Mouse (Mus musculus) macrophage (primary cell): ENCODE measurements around the gene Grk2. TPM values are rescaled to one million over a fixed set of nuclear protein-coding genes. Genes with fewer than 3 reads are reported as not detected.

Experiments used
- H3K27ac ChIP-seq: fragments of 350-480 bp; formaldehyde crosslinking; 2 replicates; pipeline ENCODE4 v1.9.0; 2021
- H3K36me3 ChIP-seq: fragments of 350-480 bp; formaldehyde crosslinking; 2 replicates; pipeline ENCODE4 v1.9.0; 2021; ENCODE audit errors: inconsistent target
- H3K4me3 ChIP-seq: fragments of 350-480 bp; formaldehyde crosslinking; 2 replicates; pipeline ENCODE4 v1.9.0; 2021; ENCODE audit errors: inconsistent target
- H3K79me2 ChIP-seq: fragments of 350-480 bp; formaldehyde crosslinking; 2 replicates; pipeline ENCODE4 v1.9.0; 2021; ENCODE audit errors: inconsistent target
- WGBS: methylation state at CpG from one replicate; pipeline ENCODE4 v1.1.7; 2026; ENCODE audit warnings: inconsistent platforms; ENCODE audit not compliant: missing documents; 5-methylcytosine and 5-hydroxymethylcytosine counted together
- polyA plus RNA-seq: library from polyadenylated mRNA; stranded (reverse); fragments of 250-400 nt; gene quantifications from 3 replicates; pipeline ENCODE4 v1.2.4, GENCODE M21; 2018; ENCODE audit warnings: inconsistent platforms

The Grk2 gene
- polyA plus RNA-seq, 1 experiment from 2014 or later = 131 TPM

DNA sequence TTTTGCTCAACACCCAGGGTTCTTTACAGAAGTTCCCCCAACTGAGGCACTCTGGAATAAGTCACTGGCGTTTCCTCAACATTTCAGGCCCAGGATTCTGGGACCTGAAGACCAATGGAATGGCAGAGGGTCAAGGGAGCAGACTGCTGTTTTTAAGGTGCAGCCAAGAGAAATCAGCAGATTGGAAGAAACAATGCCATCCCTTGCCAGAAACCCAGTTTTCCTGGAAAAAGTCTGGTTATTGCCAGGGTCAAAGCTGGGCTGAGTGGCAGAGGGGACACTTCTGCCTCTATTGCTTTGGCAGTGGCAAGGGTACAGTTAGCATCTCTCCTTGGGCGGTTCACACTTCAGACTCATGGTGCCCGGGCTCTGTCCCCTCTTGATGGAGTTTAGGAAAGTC, 11.2 kb upstream of the Grk2 start:
- H3K27ac ChIP-seq = no peak overlapping the region
- peaks cover 53% of the 10 kb centered on the region for H3K36me3 ChIP-seq
- no peaks in the 10 kb centered on the region for H3K79me2 ChIP-seq
- H3K4me3 ChIP-seq = no peak overlapping the region
- WGBS = 88% methylated on average over 3 of the region's 3 CpGs

DNA sequence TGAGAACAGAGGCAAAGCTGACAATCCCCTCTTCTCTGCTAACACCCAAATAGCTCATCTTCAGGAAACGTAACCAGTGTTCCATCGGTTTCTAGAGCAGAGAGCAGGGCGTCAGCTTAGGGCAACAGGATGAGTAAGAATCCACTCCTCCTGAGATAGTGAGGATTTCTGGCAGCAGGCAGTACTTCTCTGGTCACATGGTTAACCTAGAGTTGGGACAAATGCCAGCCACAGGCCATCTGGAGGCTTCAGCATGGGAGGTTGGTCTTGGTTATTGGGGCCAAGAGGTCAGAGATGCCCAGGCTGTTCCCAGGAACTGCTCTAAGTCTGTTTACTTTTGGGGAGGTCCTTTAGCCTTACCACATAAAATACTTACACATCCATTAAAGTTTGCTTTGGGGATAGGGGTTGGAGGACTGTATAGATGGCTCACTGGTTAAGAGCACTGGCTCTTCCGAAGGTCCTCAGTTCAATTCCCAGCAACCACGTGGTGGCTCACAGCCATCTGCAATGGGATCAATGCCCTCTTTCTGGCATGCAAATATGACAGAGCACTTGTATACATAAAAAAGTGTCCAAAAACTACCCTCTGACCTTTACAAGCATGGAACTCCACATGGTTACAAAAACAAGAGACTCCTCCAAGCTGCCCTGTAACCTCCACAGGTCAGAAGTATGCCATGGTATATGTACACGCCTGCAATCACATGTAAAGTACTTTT, 9.4 kb upstream of the Grk2 start:
- Histone ChIP-seq H3K79me2 (no peaks in the 10 kb centered on the region), H3K36me3 (peaks cover 38% of the 10 kb centered on the region), H3K27ac (no peak overlapping the region), H3K4me3 (no peak overlapping the region)
- 89% methylated on average over 6 of the region's 6 CpGs for WGBS

DNA sequence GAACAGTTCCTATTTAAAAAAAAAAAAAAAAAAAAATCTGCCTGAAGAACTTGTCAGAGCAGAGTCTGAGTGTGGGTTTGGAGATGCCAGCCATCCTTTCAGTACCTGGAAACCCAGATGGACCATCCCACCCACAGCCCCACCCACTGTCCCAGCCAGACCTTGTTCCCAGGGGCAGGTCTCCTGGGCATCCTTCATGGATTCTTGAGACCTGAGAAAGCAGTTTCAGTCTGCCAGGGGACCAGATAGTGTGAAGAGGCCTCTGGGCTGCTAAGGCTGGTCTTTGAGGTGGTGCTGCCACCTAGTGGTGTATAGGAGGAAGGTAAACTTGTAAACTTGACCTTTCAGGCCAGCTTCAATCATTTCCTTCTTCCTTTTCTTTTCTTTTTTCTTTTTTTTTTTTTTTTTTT, 3.8 kb upstream of the Grk2 start:
- Histone ChIP-seq H3K27ac (no peak overlapping the region), H3K36me3 (no peaks in the 10 kb centered on the region), H3K4me3 (no peak overlapping the region), H3K79me2 (peaks cover 15% of the 10 kb centered on the region)

DNA sequence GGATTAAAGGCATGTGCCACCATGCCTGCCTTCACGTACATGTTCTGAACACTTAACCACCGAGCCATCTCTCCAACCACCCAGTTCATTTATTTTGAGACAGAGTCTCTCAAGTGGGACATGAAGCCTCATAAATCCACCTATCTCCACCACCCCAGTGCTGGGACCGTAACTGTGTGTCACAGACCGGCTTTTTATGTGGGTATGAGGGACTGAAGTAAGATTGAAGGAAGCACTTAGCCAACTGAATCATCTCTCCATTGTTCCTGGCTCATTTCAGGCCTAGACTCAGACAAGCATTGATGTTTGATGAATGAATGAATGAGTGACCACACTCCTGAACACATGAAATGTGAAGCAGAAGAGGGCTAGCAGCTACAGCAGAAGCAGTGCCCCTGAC, 3.3 kb upstream of the Grk2 start:
- Histone ChIP-seq H3K36me3 (no peaks in the 10 kb centered on the region), H3K27ac (no peak overlapping the region), H3K4me3 (no peak overlapping the region), H3K79me2 (peaks cover 20% of the 10 kb centered on the region)
- WGBS = 96% methylated on average over 4 of the region's 4 CpGs

DNA sequence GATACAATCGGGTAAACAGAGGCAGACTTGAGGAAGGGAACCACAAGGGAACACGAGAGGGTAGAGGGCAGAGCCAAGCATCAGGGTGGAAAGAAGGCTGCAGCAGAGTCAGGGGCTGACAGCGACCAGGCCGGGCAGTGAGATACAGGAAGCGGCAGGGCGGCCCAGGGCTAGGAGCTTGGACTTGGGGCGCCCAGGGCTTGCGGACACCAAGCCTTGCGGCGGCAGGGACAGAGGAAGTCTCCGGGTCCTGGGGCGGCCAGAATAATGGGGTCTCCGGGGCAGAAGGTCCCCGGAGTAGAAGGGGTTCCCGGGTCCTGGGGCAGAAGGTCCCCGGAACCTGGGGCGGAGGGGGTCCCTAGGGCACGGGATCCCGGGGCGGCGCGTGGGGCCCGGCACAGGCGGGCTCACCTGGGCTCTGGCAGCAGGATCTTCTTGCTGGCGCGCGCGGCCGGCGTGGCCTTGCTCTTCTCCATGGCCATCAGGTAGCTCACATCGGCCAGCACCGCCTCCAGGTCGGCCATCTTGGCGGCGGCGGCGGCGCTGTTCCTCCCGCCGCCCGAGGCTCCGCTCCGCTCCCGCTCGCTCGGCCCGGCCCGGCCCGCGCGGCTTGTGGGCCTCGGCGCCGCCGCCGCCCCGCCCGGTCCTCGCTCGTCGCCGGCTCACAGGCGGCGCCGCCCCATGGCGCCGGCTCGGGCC, 382 bp downstream of the Grk2 start:
- Histone ChIP-seq H3K79me2 (peaks cover 56% of the 10 kb centered on the region), H3K36me3 (no peaks in the 10 kb centered on the region), H3K27ac (peak overlapping the region; percentile 96), H3K4me3 (peak overlapping the region; percentile 90)
- WGBS = 1% methylated on average over 43 of the region's 68 CpGs

DNA sequence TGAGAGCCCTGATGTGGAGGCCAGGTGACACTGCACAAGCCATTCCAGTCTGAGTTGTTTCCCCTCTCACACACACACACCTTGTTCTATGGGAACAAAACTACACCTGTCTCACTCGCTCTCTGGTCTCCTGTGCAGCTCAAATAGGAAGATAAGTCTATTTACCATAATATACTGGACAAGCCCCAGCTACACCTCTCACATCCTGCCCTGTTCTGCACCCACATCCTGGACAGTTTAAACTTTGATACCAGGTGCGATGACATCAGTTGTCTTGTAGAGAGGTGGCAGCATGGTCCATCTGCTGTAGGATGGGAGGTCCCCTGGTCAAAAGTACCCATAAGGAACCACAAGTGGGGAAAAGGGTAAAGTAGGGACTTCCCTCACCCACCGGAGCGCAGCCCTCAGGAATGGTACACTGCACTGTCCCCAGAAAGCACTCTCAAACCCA, 1.1 kb downstream of the Grk2 start:
- 3% methylated on average over 4 of the region's 4 CpGs for WGBS

DNA sequence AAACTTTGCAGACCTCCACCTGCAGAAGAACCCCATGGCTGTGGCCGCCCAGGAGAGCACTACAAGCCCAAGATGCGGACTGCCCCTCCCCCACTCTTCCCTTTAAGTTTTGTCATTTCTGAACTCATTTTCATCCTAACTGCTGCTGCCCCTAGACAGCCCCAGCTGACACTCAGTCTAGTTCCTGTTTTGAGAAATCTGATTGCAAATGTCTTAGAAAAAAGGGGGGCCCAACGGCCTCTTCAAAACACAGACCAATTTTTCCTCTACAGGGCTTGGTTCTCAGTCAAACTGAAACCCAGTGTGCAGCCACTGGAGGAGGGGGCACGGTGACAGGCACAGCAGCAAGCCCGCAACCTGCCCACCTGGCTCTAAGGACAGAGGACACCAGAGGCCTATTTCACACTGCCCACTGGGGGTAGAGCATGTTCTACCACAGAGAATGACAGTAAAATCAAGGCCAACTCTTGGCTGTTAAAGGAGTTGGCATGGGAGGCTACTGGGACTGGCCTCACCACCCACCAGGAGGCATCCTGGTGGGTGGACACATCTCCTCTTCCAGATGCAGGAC, 1.7 kb downstream of the Grk2 start:
- 0% methylated on average over 5 of the region's 5 CpGs for WGBS
- peak overlapping the region; percentile 90 for H3K4me3 ChIP-seq
- H3K36me3 ChIP-seq = no peaks in the 10 kb centered on the region
- H3K27ac ChIP-seq = peak overlapping the region; percentile 96
- peaks cover 69% of the 10 kb centered on the region for H3K79me2 ChIP-seq

More for the DNA sequence above, 1.1 kb downstream of the Grk2 start:
- peak overlapping the region; percentile 90 for H3K4me3 ChIP-seq
- H3K79me2 ChIP-seq = peaks cover 64% of the 10 kb centered on the region
- no peaks in the 10 kb centered on the region for H3K36me3 ChIP-seq
- H3K27ac ChIP-seq = peak overlapping the region; percentile 96

DNA sequence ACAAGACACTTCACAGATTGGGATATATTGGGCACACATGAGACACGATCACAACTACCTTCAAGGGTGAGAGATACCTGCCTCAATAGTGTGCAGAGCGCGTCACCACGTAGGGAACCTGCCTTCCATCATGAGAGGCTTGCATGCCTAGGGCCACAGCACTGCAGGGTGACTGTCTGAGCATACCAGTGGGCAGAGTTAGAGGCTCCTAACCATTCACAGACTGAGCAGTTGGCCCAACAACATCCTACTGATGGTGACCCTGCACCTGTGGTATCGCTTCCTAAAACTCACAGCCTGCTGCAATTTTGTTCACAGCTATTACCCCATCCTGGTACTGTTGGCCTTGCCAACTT, 2.4 kb downstream of the Grk2 start:
- 27% methylated on average over 5 of the region's 5 CpGs for WGBS
- no peaks in the 10 kb centered on the region for H3K36me3 ChIP-seq
- peaks cover 76% of the 10 kb centered on the region for H3K79me2 ChIP-seq
- H3K4me3 ChIP-seq = peak overlapping the region; percentile 90
- H3K27ac ChIP-seq = peak overlapping the region; percentile 96

DNA sequence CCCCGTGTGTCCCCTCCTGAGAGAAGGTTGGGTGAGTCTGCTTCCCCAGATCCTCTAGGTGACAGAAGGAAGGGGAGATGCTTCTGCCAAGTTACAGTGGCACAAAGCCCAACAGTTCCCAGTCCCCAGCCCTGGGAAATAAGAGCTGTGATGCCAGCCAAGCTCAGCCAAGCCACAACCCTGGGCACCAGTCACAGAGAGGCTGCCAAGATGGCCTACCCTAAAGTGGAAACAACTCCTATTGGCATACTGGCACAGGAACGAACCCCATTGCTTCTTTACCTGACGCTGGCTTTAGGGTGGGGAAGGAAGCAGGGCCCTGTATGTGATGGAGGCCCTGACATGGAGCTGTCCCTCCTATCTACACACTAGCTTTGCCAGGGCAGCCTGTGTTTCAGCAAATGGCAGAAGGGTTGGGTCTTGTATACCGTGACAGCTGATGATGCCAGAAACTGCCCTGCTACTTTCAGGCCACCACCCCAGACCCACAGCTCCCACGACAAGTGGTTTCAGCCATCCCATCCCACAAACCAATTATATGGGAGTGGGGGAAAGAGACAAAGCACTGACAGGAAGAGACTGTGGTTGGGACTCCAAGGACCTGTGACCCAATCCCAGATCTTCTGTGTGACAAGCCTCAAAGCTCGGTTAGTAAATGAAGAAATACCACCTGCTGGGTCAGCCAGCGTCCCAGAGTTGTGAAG, 2.9 kb downstream of the Grk2 start:
- H3K4me3 ChIP-seq = peak overlapping the region; percentile 90
- H3K36me3 ChIP-seq = no peaks in the 10 kb centered on the region
- peak overlapping the region; percentile 96 for H3K27ac ChIP-seq
- WGBS = 5% methylated on average over 7 of the region's 7 CpGs
- H3K79me2 ChIP-seq = peaks cover 82% of the 10 kb centered on the region

DNA sequence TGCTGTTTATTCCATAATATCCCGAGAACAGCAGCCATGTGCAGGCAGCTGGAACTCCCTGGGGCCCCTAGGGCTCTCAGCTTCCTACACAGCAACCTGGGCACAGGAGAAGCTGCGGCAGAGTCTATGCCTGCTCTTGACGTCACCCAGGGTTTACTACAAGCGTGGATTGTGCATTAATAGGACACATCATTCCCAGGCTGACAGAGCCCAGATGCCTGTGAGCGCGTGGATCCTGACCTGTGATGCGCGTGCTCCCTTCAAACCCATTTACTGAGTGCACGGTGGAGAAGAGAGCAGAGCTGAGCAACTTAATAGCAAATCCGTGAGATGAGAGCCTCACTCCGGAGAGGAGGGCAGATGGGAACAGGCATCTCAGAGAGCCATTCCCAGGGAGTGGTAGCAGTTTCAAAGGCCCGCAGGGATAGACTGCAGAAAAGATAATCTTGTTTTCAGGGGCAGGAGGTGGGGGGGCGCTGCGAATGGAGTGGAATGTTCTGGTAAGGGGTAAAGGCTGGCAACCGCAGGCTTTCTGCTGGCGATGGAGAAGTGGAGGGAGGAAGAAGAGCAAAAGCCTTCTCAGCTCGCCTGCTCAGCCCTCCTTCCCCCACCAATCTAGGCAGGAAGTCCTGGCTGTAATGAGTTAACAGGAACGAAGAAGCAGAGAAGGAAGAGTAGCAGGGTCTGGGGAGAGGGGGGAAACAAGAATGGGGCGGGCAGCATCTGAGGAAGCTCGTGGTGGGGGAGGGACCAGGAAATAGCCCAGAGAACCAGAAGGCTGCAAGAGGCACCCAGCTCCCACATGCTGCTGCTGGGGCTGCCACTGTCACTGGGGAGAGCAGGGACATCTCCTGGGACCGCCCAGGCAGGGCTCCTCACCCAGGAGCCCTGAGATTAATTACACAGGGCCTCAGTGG, 4.0 kb downstream of the Grk2 start:
- Histone ChIP-seq H3K27ac (peak overlapping the region; percentile 96), H3K4me3 (peak overlapping the region; percentile 90), H3K79me2 (peaks cover 93% of the 10 kb centered on the region), H3K36me3 (no peaks in the 10 kb centered on the region)
- 13% methylated on average over 21 of the region's 21 CpGs for WGBS

DNA sequence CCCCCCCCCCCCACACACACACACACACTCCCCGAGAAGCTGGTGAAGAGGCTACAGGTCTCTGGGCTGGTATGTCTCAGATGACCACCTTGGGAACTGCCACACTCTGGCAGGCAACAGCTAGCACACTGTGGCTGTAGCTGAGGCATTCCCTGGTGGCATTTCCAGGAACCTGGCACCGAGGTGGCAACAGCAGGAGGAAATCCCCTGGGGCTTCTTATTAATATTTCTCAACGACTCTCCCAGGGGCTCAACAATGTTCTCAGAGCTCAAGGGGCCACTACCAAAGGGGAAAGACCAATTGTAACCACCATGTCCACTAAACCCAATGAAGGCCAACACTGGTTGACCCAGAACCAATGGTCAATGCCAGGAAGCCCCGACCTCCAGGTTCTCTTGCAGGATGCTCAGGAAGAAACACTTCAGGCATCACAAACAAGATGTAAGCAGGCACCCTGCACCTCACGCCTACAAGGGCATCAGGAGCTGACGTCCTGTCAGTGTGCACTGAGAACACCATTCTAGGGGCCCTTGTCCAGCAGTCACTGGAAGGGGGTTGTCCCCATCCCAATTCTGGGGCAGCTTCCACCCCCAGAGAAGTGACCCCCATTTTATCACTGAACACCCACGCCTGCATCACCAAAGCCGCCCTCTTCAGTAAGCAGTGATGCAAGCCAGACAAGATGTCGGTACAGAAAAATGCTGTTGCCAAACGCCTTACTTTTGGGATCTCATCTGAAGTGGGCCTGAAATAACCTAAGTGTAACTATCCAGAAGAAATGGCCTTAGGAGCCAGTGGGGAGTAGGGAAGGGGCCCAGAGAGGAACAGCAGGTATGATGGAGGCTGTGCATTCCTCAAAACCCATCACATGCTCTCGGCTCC, 4.9 kb downstream of the Grk2 start:
- H3K27ac ChIP-seq = peak overlapping the region; percentile 96
- WGBS = 30% methylated on average over 11 of the region's 11 CpGs
- H3K36me3 ChIP-seq = no peaks in the 10 kb centered on the region
- H3K4me3 ChIP-seq = peak overlapping the region; percentile 90
- peaks cover 96% of the 10 kb centered on the region for H3K79me2 ChIP-seq

DNA sequence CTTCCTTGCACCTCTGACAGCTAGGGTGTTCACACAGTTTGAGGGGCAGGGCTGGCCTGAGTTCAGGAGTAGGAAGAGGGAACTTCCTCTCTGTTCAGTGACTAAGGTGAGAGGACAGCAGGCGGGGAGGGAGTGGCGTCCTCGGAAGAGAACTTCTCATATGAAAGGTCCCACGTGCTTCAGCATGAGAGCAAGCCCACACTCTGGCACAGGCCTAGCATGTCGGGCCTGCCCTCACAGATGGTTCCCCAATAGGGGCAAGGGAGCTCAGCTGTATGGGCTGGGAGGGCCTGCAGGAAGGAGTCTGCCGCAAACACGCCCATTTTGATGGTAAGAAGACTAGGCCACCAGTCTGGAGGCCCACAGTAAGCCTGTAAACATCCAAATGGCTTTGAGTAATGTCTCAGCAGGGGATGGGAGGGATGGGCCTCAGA, 5.7 kb downstream of the Grk2 start:
- H3K27ac ChIP-seq = peak overlapping the region; percentile 96
- H3K4me3 ChIP-seq = no peak overlapping the region
- no peaks in the 10 kb centered on the region for H3K36me3 ChIP-seq
- 3% methylated on average over 7 of the region's 7 CpGs for WGBS
- peaks cover 100% of the 10 kb centered on the region for H3K79me2 ChIP-seq

DNA sequence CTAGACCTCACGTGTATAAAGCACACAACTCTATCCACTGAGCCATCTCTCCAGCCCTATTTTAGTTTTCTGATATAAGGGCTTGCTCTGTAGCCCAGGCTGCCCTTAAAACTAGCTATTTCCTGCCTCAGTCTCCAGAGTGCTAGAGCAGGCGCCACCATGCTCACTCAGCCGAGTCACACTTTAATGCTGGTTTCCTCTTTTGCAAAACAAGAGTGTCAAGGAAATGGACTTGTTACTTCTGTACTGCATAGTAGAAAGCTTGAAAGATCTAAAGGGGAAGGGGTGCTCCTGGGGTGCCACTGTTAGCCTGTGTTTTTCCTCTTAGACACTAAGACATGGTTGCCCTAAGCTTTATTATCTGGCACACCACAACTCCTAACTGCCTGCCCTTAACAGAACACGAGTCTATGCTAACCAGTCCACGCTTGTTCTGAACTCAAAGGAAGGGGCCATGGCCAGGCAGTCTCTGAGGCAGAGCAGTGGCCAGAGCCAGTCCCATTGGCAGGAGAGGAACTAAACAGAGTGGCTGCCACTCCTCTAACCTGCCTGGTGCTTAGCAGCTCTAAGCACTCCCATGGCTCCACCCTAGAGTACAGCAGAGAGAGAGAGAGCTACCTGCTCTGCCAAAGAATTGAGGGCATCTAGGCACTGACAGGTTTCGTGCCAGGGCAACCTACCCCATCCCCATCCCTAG, 6.3 kb downstream of the Grk2 start:
- WGBS = 7% methylated on average over 6 of the region's 6 CpGs
- peak overlapping the region; percentile 96 for H3K27ac ChIP-seq
- peaks cover 100% of the 10 kb centered on the region for H3K79me2 ChIP-seq
- no peak overlapping the region for H3K4me3 ChIP-seq
- no peaks in the 10 kb centered on the region for H3K36me3 ChIP-seq
